Mouse (Mus musculus) hindbrain, embryonic 16.5 days (tissue): ENCODE measurements around the gene Gm42674. TPM values are rescaled to one million over a fixed set of nuclear protein-coding genes. Genes with fewer than 3 reads are reported as not detected.

Source experiments
- ATAC-seq: fragments of 200-750 bp; cut with Nextera tagmentation; 2 replicates; pipeline ENCODE4 v1.8.0; 2017; ENCODE audit warnings: moderate TSS enrichment, moderate library complexity
- H3K27ac ChIP-seq: fragments of 300-500 bp; sonication (generic); 2 replicates; pipeline ENCODE4 v1.5.1; 2014; ENCODE audit warnings: low read depth, mild to moderate bottlenecking, control low read depth, low read length, moderate library complexity
- H3K27me3 ChIP-seq: fragments of 300-500 bp; sonication (generic); replicated peaks from 2 replicates; pipeline ENCODE4 v1.6.1; 2014; ENCODE audit warnings: low read length; ENCODE audit not compliant: control insufficient read depth, insufficient read depth
- H3K36me3 ChIP-seq: fragments of 300-500 bp; sonication (generic); 2 replicates; pipeline ENCODE4 v1.6.1; 2014; ENCODE audit warnings: mild to moderate bottlenecking, low read length, moderate library complexity, mixed read lengths; ENCODE audit not compliant: control insufficient read depth, insufficient read depth
- H3K4me1 ChIP-seq: fragments of 300-500 bp; sonication (generic); 2 replicates; pipeline ENCODE4 v1.6.1; 2014; ENCODE audit warnings: low read depth, low read length; ENCODE audit not compliant: control insufficient read depth, insufficient read depth
- H3K4me2 ChIP-seq: fragments of 300-500 bp; sonication (generic); 2 replicates; pipeline ENCODE4 v1.6.1; 2014; ENCODE audit warnings: mild to moderate bottlenecking, low read length, control low read depth, moderate library complexity
- H3K4me3 ChIP-seq: fragments of 300-500 bp; sonication (generic); 2 replicates; pipeline ENCODE4 v1.5.1; 2014; ENCODE audit warnings: mild to moderate bottlenecking, low read length, control low read depth, moderate library complexity
- H3K9ac ChIP-seq: fragments of 300-500 bp; sonication (generic); 2 replicates; pipeline ENCODE4 v1.6.1; 2014; ENCODE audit warnings: low read depth, mild to moderate bottlenecking, control low read depth, low read length, moderate library complexity
- H3K9me3 ChIP-seq: fragments of 300-500 bp; sonication (generic); 2 replicates; pipeline ENCODE4 v1.6.1; 2014; ENCODE audit warnings: mild to moderate bottlenecking, low read length, moderate library complexity; ENCODE audit not compliant: control insufficient read depth
- WGBS: fragments of 180-500 bp; shearing (Covaris S2); extraction: QIAGEN DNeasy Blood & Tissue Kit; methylation state at CpG from one replicate; pipeline ENCODE4 v1.1.7; 2014; 5-methylcytosine and 5-hydroxymethylcytosine counted together
- polyA plus RNA-seq: library from polyadenylated mRNA; unstranded; fragments of >200 nt; fragmentation: Nextera tagmentation; extraction: Ambion mirVana; gene quantifications from 2 replicates; pipeline ENCODE4 v1.2.1, GENCODE M21; 2015

Gene Gm42674
- polyA plus RNA-seq, 1 experiment from 2014 or later: 0.51 TPM

GRCm38 (mm10) chr3:90612728-90613291 lies 11.1 kb downstream of the Gm42674 start, which contains the start of gene S100a6:
Gene S100a6, plus strand, starts transcription at chr3:90612882.
- H3K27ac ChIP-seq: no peak within 1 kb of the TSS
- H3K4me1 ChIP-seq: peaks cover 5% of the 10 kb centered on the region; the same call in 1 of the 2 replicates
- H3K4me3 ChIP-seq: peak within 1 kb of the TSS; percentile 35
- peaks cover 3% of the 10 kb centered on the region for H3K27me3 ChIP-seq
- H3K4me2 ChIP-seq: peak within 1 kb of the TSS; percentile 71
- H3K9ac ChIP-seq: peak within 1 kb of the TSS; percentile 51
- H3K36me3 ChIP-seq: no peaks in the 10 kb centered on the region
- peak; percentile 86 for ATAC-seq
- H3K9me3 ChIP-seq: no peaks in the 10 kb centered on the region
- under 1% methylated on average over 23 of the region's 23 CpGs for WGBS

- Histone ChIP-seq H3K4me3 (peak overlapping the region; percentile 35), H3K9ac (no peak overlapping the region), H3K4me2 (peak overlapping the region; percentile 71), H3K4me1 (peaks cover 5% of the 10 kb centered on the region; the same call in 1 of the 2 replicates), H3K36me3 (no peaks in the 10 kb centered on the region), H3K9me3 (no peaks in the 10 kb centered on the region), H3K27ac (no peak overlapping the region), H3K27me3 (peaks cover 3% of the 10 kb centered on the region)
- 77% methylated on average over 7 of the region's 7 CpGs for WGBS
- no peak for ATAC-seq
Measured at GRCm38 (mm10) chr3:90613461-90614147, 11.9 kb downstream of the Gm42674 start.

GRCm38 (mm10) chr3:90614148-90614530 lies 12.4 kb downstream of the Gm42674 start:
- H3K4me3 ChIP-seq: no peak overlapping the region

GRCm38 (mm10) chr3:90614611-90615251 lies 13.0 kb downstream of the Gm42674 start:
- H3K9me3 ChIP-seq: no peaks in the 10 kb centered on the region
- ATAC-seq: no peak
- peaks cover 5% of the 10 kb centered on the region; the same call in 1 of the 2 replicates for H3K4me1 ChIP-seq
- no peak overlapping the region for H3K4me3 ChIP-seq
- H3K36me3 ChIP-seq: no peaks in the 10 kb centered on the region
- WGBS: 89% methylated on average over 11 of the region's 11 CpGs
- peaks cover 3% of the 10 kb centered on the region for H3K27me3 ChIP-seq
- no peak overlapping the region for H3K4me2 ChIP-seq
- H3K9ac ChIP-seq: no peak overlapping the region
- no peak overlapping the region for H3K27ac ChIP-seq

More at GRCm38 (mm10) chr3:90614148-90614530, 12.4 kb downstream of the Gm42674 start:
- ATAC-seq: no peak
- H3K4me2 ChIP-seq: no peak overlapping the region
- H3K36me3 ChIP-seq: no peaks in the 10 kb centered on the region
- H3K27me3 ChIP-seq: peaks cover 3% of the 10 kb centered on the region
- H3K4me1 ChIP-seq: peaks cover 5% of the 10 kb centered on the region; the same call in 1 of the 2 replicates
- H3K27ac ChIP-seq: no peak overlapping the region
- no peaks in the 10 kb centered on the region for H3K9me3 ChIP-seq
- WGBS: 91% methylated on average over 6 of the region's 6 CpGs
- H3K9ac ChIP-seq: no peak overlapping the region

- no peak overlapping the region for H3K4me2 ChIP-seq
- no peaks in the 10 kb centered on the region for H3K9me3 ChIP-seq
- no peak overlapping the region for H3K9ac ChIP-seq
- H3K4me3 ChIP-seq: no peak overlapping the region
- no peaks in the 10 kb centered on the region for H3K36me3 ChIP-seq
- H3K27ac ChIP-seq: no peak overlapping the region
- peaks cover 5% of the 10 kb centered on the region; the same call in 1 of the 2 replicates for H3K4me1 ChIP-seq
- H3K27me3 ChIP-seq: peaks cover 3% of the 10 kb centered on the region
- WGBS: 8% methylated on average over 7 of the region's 7 CpGs
- peak; percentile 71 for ATAC-seq
Measured at GRCm38 (mm10) chr3:90615415-90615814, 13.7 kb downstream of the Gm42674 start.

- WGBS: 83% methylated on average over 1 of the region's 1 CpGs
Measured at GRCm38 (mm10) chr3:90615911-90616310, 14.2 kb downstream of the Gm42674 start.

GRCm38 (mm10) chr3:90617586-90617985 lies 15.9 kb downstream of the Gm42674 start:
- H3K36me3 ChIP-seq: no peaks in the 10 kb centered on the region
- no peaks in the 10 kb centered on the region for H3K9me3 ChIP-seq
- ATAC-seq: no peak
- H3K4me2 ChIP-seq: no peak overlapping the region
- no peak overlapping the region for H3K9ac ChIP-seq
- H3K27me3 ChIP-seq: peaks cover 3% of the 10 kb centered on the region
- 10% methylated on average over 1 of the region's 1 CpGs for WGBS
- H3K27ac ChIP-seq: no peak overlapping the region
- no peak overlapping the region for H3K4me3 ChIP-seq
- H3K4me1 ChIP-seq: peaks cover 5% of the 10 kb centered on the region; the same call in 1 of the 2 replicates

More at GRCm38 (mm10) chr3:90615911-90616310, 14.2 kb downstream of the Gm42674 start:
- H3K4me1 ChIP-seq: peaks cover 5% of the 10 kb centered on the region; the same call in 1 of the 2 replicates
- no peak for ATAC-seq
- no peak overlapping the region for H3K9ac ChIP-seq
- H3K4me3 ChIP-seq: no peak overlapping the region
- no peak overlapping the region for H3K4me2 ChIP-seq
- peaks cover 3% of the 10 kb centered on the region for H3K27me3 ChIP-seq
- H3K9me3 ChIP-seq: no peaks in the 10 kb centered on the region
- H3K36me3 ChIP-seq: no peaks in the 10 kb centered on the region
- H3K27ac ChIP-seq: no peak overlapping the region

- Histone ChIP-seq H3K4me3 (no peak overlapping the region), H3K4me2 (no peak overlapping the region), H3K4me1 (peaks cover 11% of the 10 kb centered on the region), H3K9ac (no peak overlapping the region), H3K9me3 (no peaks in the 10 kb centered on the region), H3K27ac (no peak overlapping the region), H3K36me3 (no peaks in the 10 kb centered on the region), H3K27me3 (no peaks in the 10 kb centered on the region)
- 64% methylated on average over 7 of the region's 7 CpGs for WGBS
- no peak for ATAC-seq
Measured at GRCm38 (mm10) chr3:90621552-90621951, 19.8 kb downstream of the Gm42674 start.
